In the genomic region with DNA sequence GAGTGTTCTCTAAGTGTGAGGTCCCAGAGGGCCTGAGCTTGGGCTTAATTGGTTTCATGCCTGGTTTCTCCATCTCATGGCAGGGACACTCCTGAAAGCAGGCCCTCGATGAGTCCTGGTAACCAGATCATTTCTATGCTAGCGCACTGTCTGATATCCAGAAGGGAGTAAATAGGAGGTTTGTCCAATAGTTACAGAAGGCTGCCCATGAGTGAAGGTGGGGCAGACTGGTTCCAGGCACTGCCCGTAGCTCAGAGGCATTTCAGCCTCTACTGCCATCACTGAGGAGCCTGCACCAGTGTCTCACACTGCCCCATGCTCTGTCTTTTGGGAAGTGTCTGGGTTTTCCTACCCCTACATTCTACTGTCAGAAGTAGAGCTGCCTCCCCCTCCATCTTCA, we compare ENCODE assay signal across 25 mouse cellular contexts.
DNase-seq lines count a peak whose midpoint lies in the region; ATAC-seq and TF ChIP-seq lines count a peak whose summit lies in the region.
"Had no signal": no experiment of that assay in that cellular context is flagged by ENCODE, and none has a peak within 500 bp of the region (broad histone marks: within the 10 kb centered on the region; RNA-seq: fewer than 3 reads in every experiment).

No protein-coding gene starts in this region.

- H3K27me3 ChIP-seq in forebrain, embryonic 10.5 days (ENCODE audit: poor library complexity, severe bottlenecking): no peaks in the 10 kb centered on the region
- H3K27me3 ChIP-seq in forebrain, embryonic 11.5 days (ENCODE audit: control insufficient read depth, insufficient read depth, low read length): no peaks in the 10 kb centered on the region
- H3K27me3 ChIP-seq in kidney, embryonic 15.5 days: no peaks in the 10 kb centered on the region
- no peaks in the 10 kb centered on the region for H3K27me3 ChIP-seq in embryonic facial prominence, embryonic 10.5 days (replicated peaks; ENCODE audit: low read depth, poor library complexity, severe bottlenecking)
- H3K27me3 ChIP-seq: forebrain, embryonic 12.5 days; forebrain, embryonic 15.5 days; hindbrain, embryonic 12.5 days had no signal

- no peak for ATAC-seq in forebrain, embryonic 11.5 days (replicated peaks; ENCODE audit: low FRiP score)
- peak; percentile 84 for ATAC-seq in kidney, embryonic 15.5 days (replicated peaks; ENCODE audit: low FRiP score)
- ATAC-seq: activated CD4-positive, CD25-positive, alpha-beta regulatory T cell, adult 4 months; forebrain, embryonic 15.5 days; hindbrain, embryonic 16.5 days had no signal

- H3K9me3 ChIP-seq in forebrain, embryonic 10.5 days: no peaks in the 10 kb centered on the region
- no peaks in the 10 kb centered on the region for H3K9me3 ChIP-seq in forebrain, embryonic 11.5 days (ENCODE audit: control insufficient read depth, low read length)
- H3K9me3 ChIP-seq in kidney, embryonic 15.5 days (replicated peaks): no peaks in the 10 kb centered on the region
- H3K9me3 ChIP-seq in embryonic facial prominence, embryonic 10.5 days: no peaks in the 10 kb centered on the region
- H3K9me3 ChIP-seq: forebrain, embryonic 12.5 days; forebrain, embryonic 15.5 days; heart, embryonic 10.5 days; heart, embryonic 13.5 days; hindbrain, embryonic 12.5 days had no signal

- TF ChIP-seq CTCF in layer of hippocampus, adult 2 months (conservative IDR thresholded peaks at IDR 0.05): no peak

- H3K27ac ChIP-seq in forebrain, embryonic 10.5 days: peak overlapping the region; percentile 62
- no peak overlapping the region for H3K27ac ChIP-seq in forebrain, embryonic 11.5 days (ENCODE audit: low read depth, low read length)
- peak overlapping the region; percentile 68 for H3K27ac ChIP-seq in kidney, embryonic 15.5 days
- peak overlapping the region; percentile 88 for H3K27ac ChIP-seq in layer of hippocampus, adult 2 months
- peak overlapping the region; percentile 30; the same call in 1 of the 2 replicates for H3K27ac ChIP-seq in embryonic facial prominence, embryonic 10.5 days (replicated peaks)
- H3K27ac ChIP-seq: forebrain, embryonic 12.5 days; forebrain, embryonic 15.5 days; heart, embryonic 10.5 days; heart, embryonic 13.5 days; hindbrain, embryonic 12.5 days had no signal

- peaks cover 35% of the 10 kb centered on the region for H3K4me1 ChIP-seq in forebrain, embryonic 10.5 days
- 0 out of 2 replicates have a peak, but pooled peaks cover 2% of the 10 kb centered on the region for H3K4me1 ChIP-seq in forebrain, embryonic 11.5 days (replicated peaks; ENCODE audit: control insufficient read depth, insufficient read depth, low read length)
- peaks cover 30% of the 10 kb centered on the region for H3K4me1 ChIP-seq in kidney, embryonic 15.5 days
- peaks cover 25% of the 10 kb centered on the region for H3K4me1 ChIP-seq in embryonic facial prominence, embryonic 10.5 days

- no peaks in the 10 kb centered on the region for H3K36me3 ChIP-seq in forebrain, embryonic 10.5 days (replicated peaks)
- no peaks in the 10 kb centered on the region for H3K36me3 ChIP-seq in forebrain, embryonic 11.5 days (ENCODE audit: control insufficient read depth, insufficient read depth, low read length)
- peaks cover 6% of the 10 kb centered on the region; the same call in 1 of the 2 replicates for H3K36me3 ChIP-seq in kidney, embryonic 15.5 days
- H3K36me3 ChIP-seq in embryonic facial prominence, embryonic 10.5 days (replicated peaks): 0 out of 2 replicates have a peak, but pooled peaks cover 6% of the 10 kb centered on the region
- H3K36me3 ChIP-seq: forebrain, embryonic 12.5 days; forebrain, embryonic 15.5 days; heart, embryonic 10.5 days; heart, embryonic 13.5 days; hindbrain, embryonic 12.5 days had no signal

- no peak overlapping the region for H3K4me2 ChIP-seq in forebrain, embryonic 11.5 days (ENCODE audit: low read depth, low read length, severe bottlenecking)
- H3K4me2 ChIP-seq in kidney, embryonic 15.5 days: no peak overlapping the region
- H3K4me2 ChIP-seq: forebrain, embryonic 12.5 days; forebrain, embryonic 15.5 days; heart, embryonic 13.5 days; hindbrain, embryonic 12.5 days had no signal

- no peak overlapping the region for H3K9ac ChIP-seq in forebrain, embryonic 11.5 days (ENCODE audit: low read length)
- no peak overlapping the region for H3K9ac ChIP-seq in kidney, embryonic 15.5 days
- H3K9ac ChIP-seq: forebrain, embryonic 12.5 days; forebrain, embryonic 15.5 days; heart, embryonic 13.5 days; hindbrain, embryonic 12.5 days had no signal

- 83% methylated on average over 3 of the region's 3 CpGs for WGBS in forebrain, embryonic 10.5 days
- 82% methylated on average over 3 of the region's 3 CpGs for WGBS in forebrain, embryonic 11.5 days
- 37% methylated on average over 3 of the region's 3 CpGs for WGBS in kidney, embryonic 15.5 days
- 70% methylated on average over 3 of the region's 3 CpGs for WGBS in embryonic facial prominence, embryonic 10.5 days

- no peak overlapping the region for H3K4me3 ChIP-seq in forebrain, embryonic 10.5 days
- H3K4me3 ChIP-seq in forebrain, embryonic 11.5 days (ENCODE audit: low read depth, low read length): no peak overlapping the region
- H3K4me3 ChIP-seq in kidney, embryonic 15.5 days (replicated peaks): no peak overlapping the region
- no peak overlapping the region for H3K4me3 ChIP-seq in layer of hippocampus, adult 2 months
- no peak overlapping the region for H3K4me3 ChIP-seq in embryonic facial prominence, embryonic 10.5 days
- H3K4me3 ChIP-seq: forebrain, embryonic 12.5 days; forebrain, embryonic 15.5 days; heart, embryonic 10.5 days; heart, embryonic 13.5 days; hindbrain, embryonic 12.5 days had no signal

- no peak for DNase-seq in forebrain, embryonic 10.5 days (ENCODE audit: extremely low spot score, low spot score)
- DNase-seq in forebrain, embryonic 11.5 days (ENCODE audit: low spot score): no peak
- no peak for DNase-seq in kidney, adult 9 months
- DNase-seq in layer of hippocampus, adult 2 months (ENCODE audit: low spot score in 2 of 2): no peak
- no peak for DNase-seq in layer of hippocampus, adult 9-11 months
- no peak for DNase-seq in embryonic facial prominence, embryonic 10.5 days (ENCODE audit: low spot score)
- DNase-seq: adrenal gland, adult 8-10 months; adrenal gland, postnatal 25 days; cerebellum, adult 11-12 months; cerebellum, adult 8-10 months; cerebellum, postnatal 10 days; cerebellum, postnatal 36 days; embryo, embryonic 11 days; gastrocnemius, postnatal 25 days; heart, adult 18-20 months; heart, postnatal 14 days; heart, postnatal 4 days had no signal
